Mouse (Mus musculus) neural tube, embryonic 11.5 days (tissue): ENCODE data around the gene Nccrp1. TPM values are rescaled to one million over a fixed set of nuclear protein-coding genes. Genes with fewer than 3 reads are reported as not detected.

Experiments
- ATAC-seq: fragments of 200-750 bp; cut with Nextera tagmentation; 2 replicates; pipeline ENCODE4 v1.8.0; 2017; ENCODE audit warnings: moderate number of reproducible peaks, mild to moderate bottlenecking, moderate TSS enrichment, moderate library complexity; ENCODE audit not compliant: insufficient read depth, low FRiP score, low TSS enrichment
- DNase-seq: peaks from one replicate; pipeline ENCODE4 v3.0.0-alpha.2; 2015; ENCODE audit warnings: low spot score
- H3K27ac ChIP-seq: fragments of 300-500 bp; sonication (generic); 2 replicates; pipeline ENCODE4 v1.5.1; 2014; ENCODE audit warnings: low read depth, mild to moderate bottlenecking, low read length
- H3K27me3 ChIP-seq: fragments of 300-500 bp; sonication (generic); 2 replicates; pipeline ENCODE4 v1.6.1; 2014; ENCODE audit warnings: mild to moderate bottlenecking, low read length, mixed read lengths; ENCODE audit not compliant: control insufficient read depth, insufficient read depth
- H3K36me3 ChIP-seq: fragments of 300-500 bp; sonication (generic); 2 replicates; pipeline ENCODE4 v1.6.1; 2014; ENCODE audit warnings: mild to moderate bottlenecking, low read length, moderate library complexity, mixed read lengths; ENCODE audit not compliant: control insufficient read depth, insufficient read depth
- H3K4me1 ChIP-seq: fragments of 300-500 bp; sonication (generic); 2 replicates; pipeline ENCODE4 v1.6.1; 2014; ENCODE audit warnings: low read length, mixed read lengths; ENCODE audit not compliant: control insufficient read depth, insufficient read depth
- H3K4me2 ChIP-seq: fragments of 300-500 bp; sonication (generic); 2 replicates; pipeline ENCODE4 v1.6.1; 2014; ENCODE audit warnings: low read depth, mild to moderate bottlenecking, moderate library complexity
- H3K4me3 ChIP-seq: fragments of 300-500 bp; sonication (generic); 2 replicates; pipeline ENCODE4 v1.5.1; 2014; ENCODE audit warnings: low read depth, low read length
- H3K9ac ChIP-seq: fragments of 300-500 bp; sonication (generic); 2 replicates; pipeline ENCODE4 v1.6.1; 2014; ENCODE audit warnings: mild to moderate bottlenecking, low read length
- H3K9me3 ChIP-seq: fragments of 300-500 bp; sonication (generic); 2 replicates; pipeline ENCODE4 v1.6.1; 2016; ENCODE audit warnings: low read length; ENCODE audit not compliant: control insufficient read depth
- WGBS: fragments of 180-500 bp; shearing (Covaris S2); extraction: QIAGEN DNeasy Blood & Tissue Kit; methylation state at CpG from one replicate; pipeline ENCODE4 v1.1.7; 2014; 5-methylcytosine and 5-hydroxymethylcytosine counted together
- polyA plus RNA-seq: library from polyadenylated mRNA; unstranded; fragments of >200 nt; fragmentation: Nextera tagmentation; extraction: Ambion mirVana; gene quantifications from 2 replicates; pipeline ENCODE4 v1.2.1, GENCODE M21; 2014

The Nccrp1 gene
- polyA plus RNA-seq, 1 experiment from 2014 or later, result 0.15 TPM

- Histone ChIP-seq H3K36me3 (peaks cover 3% of the 10 kb centered on the region; the same call in 1 of the 2 replicates), H3K9ac (no peak overlapping the region), H3K27ac (no peak overlapping the region), H3K4me1 (0 out of 2 replicates have a peak, but pooled peaks cover 3% of the 10 kb centered on the region), H3K9me3 (no peaks in the 10 kb centered on the region), H3K4me3 (no peak overlapping the region), H3K27me3 (no peaks in the 10 kb centered on the region), H3K4me2 (no peak overlapping the region)
- no peak for ATAC-seq
- DNase-seq, result no peak
- WGBS, result 91% methylated on average over 3 of the region's 3 CpGs
Observed at GRCm38 (mm10) chr7:28573236-28573635, 26.2 kb upstream of the Nccrp1 start.

GRCm38 (mm10) chr7:28572689-28573088, 25.6 kb upstream of the Nccrp1 start:
- Histone ChIP-seq H3K36me3 (peaks cover 4% of the 10 kb centered on the region), H3K27ac (no peak overlapping the region), H3K4me3 (no peak overlapping the region), H3K4me1 (0 out of 2 replicates have a peak, but pooled peaks cover 3% of the 10 kb centered on the region), H3K4me2 (no peak overlapping the region), H3K9ac (no peak overlapping the region), H3K9me3 (no peaks in the 10 kb centered on the region), H3K27me3 (no peaks in the 10 kb centered on the region)
- WGBS, result 86% methylated on average over 5 of the region's 5 CpGs
- ATAC-seq, result no peak
- DNase-seq, result no peak

- Histone ChIP-seq H3K27me3 (no peaks in the 10 kb centered on the region), H3K4me1 (0 out of 2 replicates have a peak, but pooled peaks cover 3% of the 10 kb centered on the region), H3K4me2 (no peak overlapping the region), H3K9me3 (no peaks in the 10 kb centered on the region), H3K36me3 (peaks cover 10% of the 10 kb centered on the region), H3K27ac (no peak overlapping the region), H3K9ac (no peak overlapping the region), H3K4me3 (no peak overlapping the region)
- DNase-seq (no peak), ATAC-seq (no peak)
- WGBS, result 45% methylated on average over 5 of the region's 5 CpGs
Observed at GRCm38 (mm10) chr7:28570982-28571682, 24.1 kb upstream of the Nccrp1 start.

GRCm38 (mm10) chr7:28570291-28570981, 23.4 kb upstream of the Nccrp1 start:
- no peak overlapping the region for H3K4me3 ChIP-seq
- peaks cover 12% of the 10 kb centered on the region for H3K36me3 ChIP-seq
- WGBS, result 76% methylated on average over 12 of the region's 12 CpGs
- DNase-seq, result no peak
- no peak overlapping the region for H3K9ac ChIP-seq
- no peak for ATAC-seq
- no peaks in the 10 kb centered on the region for H3K4me1 ChIP-seq
- H3K27ac ChIP-seq, result no peak overlapping the region
- H3K9me3 ChIP-seq, result no peaks in the 10 kb centered on the region
- H3K27me3 ChIP-seq, result no peaks in the 10 kb centered on the region
- H3K4me2 ChIP-seq, result no peak overlapping the region

GRCm38 (mm10) chr7:28568253-28568652, 21.2 kb upstream of the Nccrp1 start:
- H3K4me2 ChIP-seq, result no peak overlapping the region
- peaks cover 15% of the 10 kb centered on the region for H3K36me3 ChIP-seq
- no peak overlapping the region for H3K4me3 ChIP-seq
- H3K27ac ChIP-seq, result no peak overlapping the region
- DNase-seq (peak; percentile 51), ATAC-seq (no peak)
- H3K9ac ChIP-seq, result no peak overlapping the region
- no peaks in the 10 kb centered on the region for H3K27me3 ChIP-seq
- H3K9me3 ChIP-seq, result no peaks in the 10 kb centered on the region
- H3K4me1 ChIP-seq, result no peaks in the 10 kb centered on the region

- Histone ChIP-seq H3K4me1 (no peaks in the 10 kb centered on the region), H3K9ac (no peak overlapping the region), H3K4me3 (no peak overlapping the region), H3K4me2 (no peak overlapping the region), H3K9me3 (no peaks in the 10 kb centered on the region), H3K27ac (no peak overlapping the region), H3K27me3 (no peaks in the 10 kb centered on the region), H3K36me3 (peaks cover 17% of the 10 kb centered on the region)
- DNase-seq, result no peak
- 92% methylated on average over 4 of the region's 4 CpGs for WGBS
- ATAC-seq, result no peak
Observed at GRCm38 (mm10) chr7:28567539-28567938, 20.5 kb upstream of the Nccrp1 start.

GRCm38 (mm10) chr7:28565407-28565806, 18.4 kb upstream of the Nccrp1 start:
- no peak overlapping the region for H3K4me3 ChIP-seq
- H3K27ac ChIP-seq, result no peak overlapping the region
- no peaks in the 10 kb centered on the region for H3K9me3 ChIP-seq
- ATAC-seq (no peak), DNase-seq (no peak)
- WGBS, result 81% methylated on average over 5 of the region's 5 CpGs
- H3K36me3 ChIP-seq, result peaks cover 17% of the 10 kb centered on the region
- no peaks in the 10 kb centered on the region for H3K4me1 ChIP-seq
- no peak overlapping the region for H3K9ac ChIP-seq
- no peak overlapping the region for H3K4me2 ChIP-seq
- no peaks in the 10 kb centered on the region for H3K27me3 ChIP-seq

GRCm38 (mm10) chr7:28562951-28563350, 15.9 kb upstream of the Nccrp1 start:
- Histone ChIP-seq H3K36me3 (peaks cover 18% of the 10 kb centered on the region), H3K27ac (no peak overlapping the region), H3K4me3 (no peak overlapping the region), H3K4me1 (no peaks in the 10 kb centered on the region), H3K9me3 (no peaks in the 10 kb centered on the region), H3K27me3 (no peaks in the 10 kb centered on the region), H3K9ac (no peak overlapping the region), H3K4me2 (no peak overlapping the region)
- ATAC-seq (no peak), DNase-seq (no peak)
- WGBS, result 94% methylated on average over 13 of the region's 13 CpGs

GRCm38 (mm10) chr7:28562371-28562770, 15.3 kb upstream of the Nccrp1 start:
- Histone ChIP-seq H3K27me3 (no peaks in the 10 kb centered on the region), H3K36me3 (peaks cover 14% of the 10 kb centered on the region), H3K9ac (no peak overlapping the region), H3K9me3 (no peaks in the 10 kb centered on the region), H3K4me2 (no peak overlapping the region), H3K27ac (no peak overlapping the region), H3K4me1 (no peaks in the 10 kb centered on the region), H3K4me3 (no peak overlapping the region)
- DNase-seq (no peak), ATAC-seq (no peak)
- 95% methylated on average over 13 of the region's 13 CpGs for WGBS
